Mouse (Mus musculus) heart, embryonic 16.5 days (tissue): Measurements from ENCODE around the gene Tubb1. TPM values are rescaled to one million over a fixed set of nuclear protein-coding genes. Genes with fewer than 3 reads are reported as not detected.

Experiments used
- ATAC-seq: fragments of 200-750 bp; cut with Nextera tagmentation; replicated peaks from 2 replicates; pipeline ENCODE4 v1.8.0; 2017; ENCODE audit warnings: moderate number of reproducible peaks; ENCODE audit not compliant: insufficient read depth, low FRiP score; ENCODE audit errors: extremely low read depth
- H3K27ac ChIP-seq: fragments of 300-500 bp; sonication (generic); 2 replicates; pipeline ENCODE4 v1.5.1; 2014; ENCODE audit warnings: mild to moderate bottlenecking, low read length, control low read depth, moderate library complexity
- H3K27me3 ChIP-seq: fragments of 300-500 bp; sonication (generic); 2 replicates; pipeline ENCODE4 v1.6.1; 2014; ENCODE audit warnings: low read length, mixed read lengths; ENCODE audit not compliant: control insufficient read depth, insufficient read depth
- H3K36me3 ChIP-seq: fragments of 300-500 bp; sonication (generic); 2 replicates; pipeline ENCODE4 v1.6.1; 2014; ENCODE audit not compliant: control insufficient read depth, insufficient read depth
- H3K4me1 ChIP-seq: fragments of 300-500 bp; sonication (generic); 2 replicates; pipeline ENCODE4 v1.6.1; 2014; ENCODE audit warnings: low read length, mixed read lengths; ENCODE audit not compliant: control insufficient read depth, insufficient read depth
- H3K4me2 ChIP-seq: fragments of 300-500 bp; sonication (generic); 2 replicates; pipeline ENCODE4 v1.6.1; 2014; ENCODE audit warnings: low read depth, mild to moderate bottlenecking, control low read depth, low read length
- H3K4me3 ChIP-seq: fragments of 300-500 bp; sonication (generic); 2 replicates; pipeline ENCODE4 v1.5.1; 2014; ENCODE audit warnings: mild to moderate bottlenecking, control low read depth, low read length
- H3K9ac ChIP-seq: fragments of 300-500 bp; sonication (generic); 2 replicates; pipeline ENCODE4 v1.6.1; 2014; ENCODE audit warnings: low read length, control low read depth
- H3K9me3 ChIP-seq: fragments of 300-500 bp; sonication (generic); replicated peaks from 2 replicates; pipeline ENCODE4 v1.6.1; 2016; ENCODE audit warnings: low read length; ENCODE audit not compliant: control insufficient read depth
- WGBS: fragments of 180-500 bp; shearing (Covaris S2); extraction: QIAGEN DNeasy Blood & Tissue Kit; methylation state at CpG from one replicate; pipeline ENCODE4 v1.1.7; 2014; 5-methylcytosine and 5-hydroxymethylcytosine counted together
- polyA plus RNA-seq: library from polyadenylated mRNA; unstranded; fragments of >200 nt; fragmentation: Nextera tagmentation; extraction: Ambion mirVana; gene quantifications from 2 replicates; pipeline ENCODE4 v1.2.1, GENCODE M21; 2015

Tubb1 gene
- polyA plus RNA-seq, 1 experiment from 2014 or later: 2.5 TPM

DNA sequence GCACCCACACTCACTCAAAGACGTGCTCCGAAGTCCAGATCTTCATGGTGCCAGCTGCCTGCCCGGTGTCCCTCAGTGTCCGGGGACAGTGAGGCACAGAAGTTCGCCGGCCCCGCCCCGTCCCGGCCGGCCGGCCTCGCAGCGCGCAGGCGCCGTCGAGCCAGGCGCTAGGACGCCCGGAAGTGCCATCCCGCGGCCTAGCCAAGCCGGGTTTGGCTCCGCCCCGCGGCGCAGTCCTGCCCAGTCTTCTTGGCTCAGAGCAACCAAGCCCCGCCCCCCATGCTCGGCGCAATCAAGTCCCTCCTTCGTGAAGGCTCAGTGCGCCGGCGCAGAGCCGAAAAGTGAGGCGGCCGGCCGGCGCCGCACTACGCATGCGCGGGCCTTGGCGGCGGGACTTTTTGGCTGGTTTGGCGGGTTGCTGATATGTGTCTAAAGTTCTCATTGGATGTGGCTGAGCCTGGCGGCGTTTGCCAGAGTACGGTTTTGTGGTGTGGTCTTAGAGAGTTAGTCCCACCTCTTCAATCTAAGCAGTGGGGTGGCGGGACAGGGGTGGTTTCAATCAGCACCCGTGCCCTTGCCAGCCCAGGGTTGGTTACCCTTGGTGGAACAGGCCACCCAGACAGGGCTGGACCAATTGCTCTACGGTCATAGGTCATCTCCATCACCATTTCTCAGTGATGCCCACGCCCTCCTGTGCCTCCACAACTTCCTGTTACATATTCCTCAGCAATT is 22.5 kb downstream of the Tubb1 start, which contains the start of gene Prelid3b:
TSS of gene Prelid3b (minus strand) at position 264 of the 732 bp plus-strand sequence.
- H3K9me3 ChIP-seq: no peaks in the 10 kb centered on the region
- H3K4me2 ChIP-seq: peak within 1 kb of the TSS; percentile 91
- under 1% methylated on average over 53 of the region's 53 CpGs for WGBS
- ATAC-seq: peak; percentile 99
- H3K4me1 ChIP-seq: peaks cover 28% of the 10 kb centered on the region
- peak within 1 kb of the TSS; percentile 89 for H3K4me3 ChIP-seq
- peaks cover 28% of the 10 kb centered on the region for H3K36me3 ChIP-seq
- no peaks in the 10 kb centered on the region for H3K27me3 ChIP-seq
- H3K27ac ChIP-seq: peak within 1 kb of the TSS; percentile 78
- H3K9ac ChIP-seq: peak within 1 kb of the TSS; percentile 90

- peak overlapping the region; percentile 89 for H3K4me3 ChIP-seq
- peaks cover 28% of the 10 kb centered on the region for H3K4me1 ChIP-seq
- ATAC-seq: no peak
- H3K27me3 ChIP-seq: no peaks in the 10 kb centered on the region
- H3K9ac ChIP-seq: peak overlapping the region; percentile 74
- peak overlapping the region; percentile 60 for H3K27ac ChIP-seq
- peak overlapping the region; percentile 73 for H3K4me2 ChIP-seq
- WGBS: 70% methylated on average over 5 of the region's 5 CpGs
- H3K36me3 ChIP-seq: peaks cover 22% of the 10 kb centered on the region
- no peaks in the 10 kb centered on the region for H3K9me3 ChIP-seq
Observed at GRCm38 (mm10) chr2:174473550-174473927, 23.0 kb downstream of the Tubb1 start.

GRCm38 (mm10) chr2:174477543-174478319 is 27.2 kb downstream of the Tubb1 start:
- no peak overlapping the region for H3K27ac ChIP-seq

GRCm38 (mm10) chr2:174478746-174479145 is 28.3 kb downstream of the Tubb1 start:
- no peak overlapping the region for H3K4me3 ChIP-seq
- no peaks in the 10 kb centered on the region for H3K9me3 ChIP-seq
- no peak overlapping the region for H3K9ac ChIP-seq
- no peaks in the 10 kb centered on the region for H3K4me1 ChIP-seq
- no peak overlapping the region for H3K27ac ChIP-seq
- no peak overlapping the region for H3K4me2 ChIP-seq
- ATAC-seq: no peak
- no peaks in the 10 kb centered on the region for H3K36me3 ChIP-seq
- H3K27me3 ChIP-seq: no peaks in the 10 kb centered on the region
- WGBS: 73% methylated on average over 5 of the region's 5 CpGs

More at GRCm38 (mm10) chr2:174477543-174478319, 27.2 kb downstream of the Tubb1 start:
- Histone ChIP-seq H3K27me3 (no peaks in the 10 kb centered on the region), H3K4me1 (no peaks in the 10 kb centered on the region), H3K9ac (no peak overlapping the region), H3K36me3 (no peaks in the 10 kb centered on the region), H3K4me3 (no peak overlapping the region), H3K4me2 (no peak overlapping the region), H3K9me3 (no peaks in the 10 kb centered on the region)
- no peak for ATAC-seq
- 63% methylated on average over 3 of the region's 3 CpGs for WGBS

- 77% methylated on average over 5 of the region's 5 CpGs for WGBS
- no peak overlapping the region for H3K27ac ChIP-seq
- no peak for ATAC-seq
- H3K4me2 ChIP-seq: no peak overlapping the region
- H3K27me3 ChIP-seq: no peaks in the 10 kb centered on the region
- no peaks in the 10 kb centered on the region for H3K9me3 ChIP-seq
- H3K4me1 ChIP-seq: no peaks in the 10 kb centered on the region
- no peak overlapping the region for H3K9ac ChIP-seq
- H3K4me3 ChIP-seq: no peak overlapping the region
- no peaks in the 10 kb centered on the region for H3K36me3 ChIP-seq
Observed at GRCm38 (mm10) chr2:174487005-174487404, 36.5 kb downstream of the Tubb1 start.

- Histone ChIP-seq H3K9me3 (peaks cover 5% of the 10 kb centered on the region), H3K9ac (no peak overlapping the region), H3K36me3 (no peaks in the 10 kb centered on the region), H3K4me1 (no peaks in the 10 kb centered on the region), H3K27ac (no peak overlapping the region), H3K4me3 (no peak overlapping the region), H3K27me3 (no peaks in the 10 kb centered on the region), H3K4me2 (no peak overlapping the region)
- ATAC-seq: no peak
- WGBS: 52% methylated on average over 2 of the region's 2 CpGs
Observed at GRCm38 (mm10) chr2:174492858-174493257, 42.4 kb downstream of the Tubb1 start.

DNA sequence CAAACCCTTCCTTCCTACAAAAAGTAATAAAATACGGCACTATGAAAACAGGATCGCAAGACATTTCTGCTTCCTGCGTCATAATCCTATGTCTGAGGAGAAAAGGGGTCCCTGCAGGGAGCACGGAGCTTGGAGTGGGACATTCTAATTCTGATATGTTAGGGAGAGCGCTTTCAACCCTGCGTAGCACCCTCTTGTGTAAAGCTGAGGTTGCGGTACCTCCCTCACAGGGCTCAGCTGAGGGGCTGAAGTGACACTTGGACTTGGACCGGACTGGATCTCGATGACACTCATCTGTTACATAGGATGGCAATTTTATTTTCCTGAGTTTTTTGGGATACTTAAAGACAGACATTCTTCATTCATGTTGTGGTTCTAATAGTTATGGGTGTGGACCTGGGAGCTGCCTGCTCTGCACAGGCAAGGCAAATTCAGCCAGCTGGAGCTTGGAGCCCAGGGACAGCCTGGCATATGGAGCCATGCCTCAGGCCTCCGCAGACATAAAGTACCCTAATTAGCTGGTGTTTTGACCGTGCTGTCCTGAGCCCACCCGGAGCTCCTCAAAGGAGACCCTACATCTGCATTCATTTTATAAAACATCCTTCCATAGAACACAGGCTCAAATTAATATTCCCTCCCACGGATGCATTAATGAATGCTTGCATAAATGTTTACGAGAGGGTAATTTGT is 50.5 kb downstream of the Tubb1 start:
- no peaks in the 10 kb centered on the region for H3K4me1 ChIP-seq
- H3K27me3 ChIP-seq: no peaks in the 10 kb centered on the region
- no peak overlapping the region for H3K9ac ChIP-seq
- peaks cover 3% of the 10 kb centered on the region for H3K9me3 ChIP-seq
- no peak overlapping the region for H3K4me3 ChIP-seq
- H3K4me2 ChIP-seq: no peak overlapping the region
- H3K36me3 ChIP-seq: no peaks in the 10 kb centered on the region
- ATAC-seq: no peak
- H3K27ac ChIP-seq: no peak overlapping the region
- 86% methylated on average over 14 of the region's 14 CpGs for WGBS

GRCm38 (mm10) chr2:174501517-174501916 is 51.0 kb downstream of the Tubb1 start:
- ATAC-seq: no peak
- Histone ChIP-seq H3K9ac (no peak overlapping the region), H3K4me3 (no peak overlapping the region), H3K27ac (no peak overlapping the region), H3K4me2 (no peak overlapping the region), H3K36me3 (no peaks in the 10 kb centered on the region), H3K9me3 (no peaks in the 10 kb centered on the region; the same call in 1 of the 2 replicates), H3K4me1 (no peaks in the 10 kb centered on the region), H3K27me3 (no peaks in the 10 kb centered on the region)
- 82% methylated on average over 8 of the region's 8 CpGs for WGBS
